Comparison of ENCODE assay signal across 9 mouse cellular contexts in the genomic region with DNA sequence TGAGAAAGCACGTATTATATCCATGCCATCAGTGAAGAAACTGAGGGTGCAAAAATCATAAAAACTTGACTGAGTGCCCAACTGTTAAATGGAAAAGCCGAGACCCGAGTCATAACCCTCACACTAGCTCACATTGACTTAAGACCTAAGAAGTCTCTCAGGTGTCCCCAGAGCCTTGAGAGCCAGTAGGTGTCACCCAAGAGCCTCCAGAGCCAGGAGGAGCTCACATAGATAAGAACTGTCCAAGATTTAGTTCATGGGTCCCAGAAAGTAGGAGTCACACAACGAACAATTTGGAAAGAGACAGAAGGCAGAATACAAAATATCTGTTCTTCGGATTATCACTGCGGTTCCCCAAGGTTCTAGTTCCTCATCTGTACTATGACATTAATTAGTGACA. TPM values are rescaled to one million over a fixed set of nuclear protein-coding genes. Genes with fewer than 3 reads are reported as not detected.
DNase-seq lines count a peak whose midpoint lies in the region; ATAC-seq and TF ChIP-seq lines count a peak whose summit lies in the region.
"Had no signal": no experiment of that assay in that cellular context is flagged by ENCODE, and none has a peak within 500 bp of the region (broad histone marks: within the 10 kb centered on the region; RNA-seq: fewer than 3 reads in every experiment).

No protein-coding gene starts in this region.

- WGBS in liver, postnatal 0 days (ENCODE audit: insufficient replicate concordance) = 52% methylated on average over 6 of the region's 6 CpGs

- TF ChIP-seq CTCF in ES-Bruce4 (IDR thresholded peaks at IDR 0.05; ENCODE audit: low read depth, low read length) = peak; percentile 64
- TF ChIP-seq CTCF in liver, postnatal 0 days (IDR thresholded peaks at IDR 0.05; ENCODE audit: low read depth) = peak; percentile 59

- TF ChIP-seq EP300 in ES-Bruce4 (IDR thresholded peaks at IDR 0.05; ENCODE audit: insufficient read depth, low read depth, low read length) = no peak
- TF ChIP-seq EP300 in liver, postnatal 0 days (IDR thresholded peaks at IDR 0.05; ENCODE audit: low read depth) = no peak

- no peak overlapping the region for H3K9ac ChIP-seq in ES-Bruce4 (ENCODE audit: low read depth, poor library complexity, severe bottlenecking)
- H3K9ac ChIP-seq in liver, postnatal 0 days (replicated peaks) = no peak overlapping the region
- H3K9ac ChIP-seq: liver, embryonic 15.5 days had no signal

- TF ChIP-seq POLR2A in ES-Bruce4 (IDR thresholded peaks at IDR 0.05; ENCODE audit: insufficient read depth, low read length) = no peak

- H3K4me3 ChIP-seq in ES-Bruce4 (ENCODE audit: low read depth, low read length) = no peak overlapping the region
- H3K4me3 ChIP-seq in liver, postnatal 0 days (ENCODE audit: low read depth, low read length) = no peak overlapping the region
- H3K4me3 ChIP-seq: liver, embryonic 15.5 days had no signal

- no peak overlapping the region for H3K27ac ChIP-seq in ES-Bruce4 (ENCODE audit: insufficient read depth, low read length)
- no peak overlapping the region for H3K27ac ChIP-seq in liver, postnatal 0 days (ENCODE audit: low read depth)
- H3K27ac ChIP-seq: liver, embryonic 15.5 days had no signal

- H3K9me3 ChIP-seq in ES-Bruce4 (replicated peaks; ENCODE audit: control insufficient read depth, insufficient read depth, low read length, poor library complexity, severe bottlenecking) = no peaks in the 10 kb centered on the region
- H3K9me3 ChIP-seq in liver, postnatal 0 days (ENCODE audit: low read length) = no peaks in the 10 kb centered on the region
- H3K9me3 ChIP-seq: liver, embryonic 15.5 days had no signal

- DNase-seq in left cerebral cortex, postnatal 25 days (ENCODE audit: low spot score in 2 of 2) = peak; percentile 54 to 71
- DNase-seq in left cerebral cortex, adult 11 months (ENCODE audit: low spot score) = no peak
- DNase-seq in adrenal gland, postnatal 10 days = peak; percentile 59
- DNase-seq in embryo, embryonic 11 days = peak; percentile 58
- DNase-seq in liver, postnatal 0 days = no peak
- peak; percentile 39 for DNase-seq in urinary bladder, postnatal 25 days (ENCODE audit: low spot score)
- no peak for DNase-seq in ovary, postnatal 14 days (ENCODE audit: low spot score)

- H3K27me3 ChIP-seq in ES-Bruce4 (ENCODE audit: control insufficient read depth, insufficient read depth, low read length, poor library complexity, severe bottlenecking) = no peaks in the 10 kb centered on the region
- H3K27me3 ChIP-seq in liver, postnatal 0 days (ENCODE audit: insufficient read depth, low read length) = no peaks in the 10 kb centered on the region
- H3K27me3 ChIP-seq: liver, embryonic 15.5 days had no signal

- ATAC-seq in liver, postnatal 0 days = no peak

- no peak overlapping the region for H3K4me2 ChIP-seq in liver, postnatal 0 days (ENCODE audit: low read depth, low read length)
- H3K4me2 ChIP-seq: liver, embryonic 15.5 days had no signal

- no peaks in the 10 kb centered on the region for H3K36me3 ChIP-seq in ES-Bruce4 (ENCODE audit: control insufficient read depth, insufficient read depth, low read length, poor library complexity, severe bottlenecking)
- H3K36me3 ChIP-seq in liver, postnatal 0 days (replicated peaks; ENCODE audit: insufficient read depth, low read length) = no peaks in the 10 kb centered on the region
- H3K36me3 ChIP-seq: liver, embryonic 15.5 days had no signal

- no peaks in the 10 kb centered on the region for H3K4me1 ChIP-seq in ES-Bruce4 (ENCODE audit: control insufficient read depth, insufficient read depth, low read length)
- peaks cover 5% of the 10 kb centered on the region; the same call in 1 of the 2 replicates for H3K4me1 ChIP-seq in liver, postnatal 0 days (ENCODE audit: insufficient read depth)

- intact Hi-C loops in left cerebral cortex, postnatal 25 days (cut with DNase I) = loop anchor here (1.0 to 2.0 kb wide), 2 partner anchors 71 to 99 kb away; no protein-coding TSS in a partner anchor

RNA-seq across cellular contexts. Expression of a gene that starts 10.5 kb away (rescaled TPM):
- total RNA-seq in left cerebral cortex, postnatal 25 days (2021) = 100 to 1,000 TPM; 141 to 144 TPM
- 28.1 and 32.6 TPM in 2 replicates for polyA plus RNA-seq in ES-Bruce4 (2011; ENCODE audit: insufficient read depth, insufficient read length, low read depth, missing spikeins)
- 1 to 10 TPM; 3.2 to 5.8 TPM for total RNA-seq in adrenal gland, postnatal 10 days (2021)
- polyA plus RNA-seq in liver, postnatal 0 days (2015; fragmentation: Nextera tagmentation; extraction: Ambion mirVana) = 0.12 TPM in 1 of 2 replicates, not detected in the other

RNA-seq across cellular contexts. Expression of a gene that starts 29.8 kb away (rescaled TPM):
- total RNA-seq in left cerebral cortex, postnatal 25 days (2021) = 10 to 100 TPM; 14.5 to 16.7 TPM
- 46.0 and 48.1 TPM in 2 replicates for polyA plus RNA-seq in ES-Bruce4 (2011; ENCODE audit: insufficient read depth, insufficient read length, low read depth, missing spikeins)
- 10 to 100 TPM; 13.4 to 18.8 TPM for total RNA-seq in adrenal gland, postnatal 10 days (2021)
- 16.6 and 18.6 TPM in 2 replicates for polyA plus RNA-seq in liver, postnatal 0 days (2015; fragmentation: Nextera tagmentation; extraction: Ambion mirVana)

Comparison
In these comparisons a context has a peak if more than half of its experiments do, and no peak if none do; other contexts are left out.
1. DNase-seq: peak in left cerebral cortex, postnatal 25 days (2 of 2), adrenal gland, postnatal 10 days (single experiment), embryo, embryonic 11 days (single experiment) and urinary bladder, postnatal 25 days (single experiment); none in left cerebral cortex, adult 11 months (single experiment), liver, postnatal 0 days (single experiment) and ovary, postnatal 14 days (single experiment).
2. RNA of a gene that starts 10.5 kb away (total RNA-seq): 141 to 144 TPM in left cerebral cortex, postnatal 25 days; 3.2 to 5.8 TPM in adrenal gland, postnatal 10 days; every median in the first group is over 10 times any median in the second.